Mouse (Mus musculus) forebrain, embryonic 15.5 days (tissue): ENCODE measurements around the gene Sipa1l3. TPM values are rescaled to one million over a fixed set of nuclear protein-coding genes. Genes with fewer than 3 reads are reported as not detected.

Source experiments
- ATAC-seq: fragments of 200-750 bp; cut with Nextera tagmentation; replicated peaks from 2 replicates; pipeline ENCODE4 v1.8.0; 2017; ENCODE audit warnings: mild to moderate bottlenecking, moderate TSS enrichment, moderate library complexity
- H3K27ac ChIP-seq: fragments of 300-500 bp; sonication (generic); replicated peaks from 2 replicates; pipeline ENCODE4 v1.5.1; 2015; ENCODE audit warnings: mild to moderate bottlenecking, inconsistent platforms
- H3K27me3 ChIP-seq: fragments of 300-500 bp; sonication (generic); 2 replicates; pipeline ENCODE4 v1.6.1; 2015; ENCODE audit warnings: inconsistent platforms
- H3K36me3 ChIP-seq: fragments of 300-500 bp; sonication (generic); 2 replicates; pipeline ENCODE4 v1.6.1; 2015; ENCODE audit warnings: mild to moderate bottlenecking, inconsistent platforms
- H3K4me1 ChIP-seq: fragments of 300-500 bp; sonication (generic); 2 replicates; pipeline ENCODE4 v1.6.1; 2015; ENCODE audit warnings: inconsistent platforms
- H3K4me2 ChIP-seq: fragments of 300-500 bp; sonication (generic); replicated peaks from 2 replicates; pipeline ENCODE4 v1.6.1; 2015; ENCODE audit warnings: mild to moderate bottlenecking, inconsistent platforms
- H3K4me3 ChIP-seq: fragments of 300-500 bp; sonication (generic); 2 replicates; pipeline ENCODE4 v1.5.1; 2015; ENCODE audit warnings: mild to moderate bottlenecking, inconsistent platforms
- H3K9ac ChIP-seq: fragments of 300-500 bp; sonication (generic); replicated peaks from 2 replicates; pipeline ENCODE4 v1.6.1; 2015; ENCODE audit warnings: mild to moderate bottlenecking, inconsistent platforms
- H3K9me3 ChIP-seq: fragments of 300-500 bp; sonication (generic); 2 replicates; pipeline ENCODE4 v1.6.1; 2016; ENCODE audit warnings: inconsistent platforms
- WGBS: fragments of 180-500 bp; shearing (Covaris S2); methylation state at CpG from one replicate; pipeline ENCODE4 v1.1.7; 2015; ENCODE audit warnings: mixed read lengths; 5-methylcytosine and 5-hydroxymethylcytosine counted together
- polyA plus RNA-seq: library from polyadenylated mRNA; unstranded; fragments of >200 nt; fragmentation: Nextera tagmentation; extraction: Ambion mirVana; gene quantifications from 2 replicates; pipeline ENCODE4 v1.2.1, GENCODE M21; 2015

The Sipa1l3 gene
- polyA plus RNA-seq, 1 experiment from 2014 or later = 15.0 TPM

- no peak for ATAC-seq
- Histone ChIP-seq H3K4me1 (peaks cover 42% of the 10 kb centered on the region), H3K9me3 (no peaks in the 10 kb centered on the region), H3K27ac (no peak overlapping the region), H3K4me2 (no peak overlapping the region), H3K27me3 (no peaks in the 10 kb centered on the region), H3K36me3 (no peaks in the 10 kb centered on the region), H3K4me3 (no peak overlapping the region), H3K9ac (no peak overlapping the region)
- 83% methylated on average over 10 of the region's 10 CpGs for WGBS
Observed at GRCm38 (mm10) chr7:29437072-29437471, 81.4 kb downstream of the Sipa1l3 start.

GRCm38 (mm10) chr7:29434313-29435035, 84.0 kb downstream of the Sipa1l3 start:
- Histone ChIP-seq H3K27me3 (no peaks in the 10 kb centered on the region), H3K4me1 (peaks cover 44% of the 10 kb centered on the region), H3K4me3 (no peak overlapping the region), H3K36me3 (no peaks in the 10 kb centered on the region), H3K9me3 (no peaks in the 10 kb centered on the region), H3K9ac (no peak overlapping the region), H3K4me2 (no peak overlapping the region), H3K27ac (no peak overlapping the region)
- ATAC-seq = no peak
- WGBS = 73% methylated on average over 9 of the region's 9 CpGs

- Histone ChIP-seq H3K36me3 (no peaks in the 10 kb centered on the region), H3K9me3 (no peaks in the 10 kb centered on the region), H3K9ac (no peak overlapping the region), H3K27me3 (no peaks in the 10 kb centered on the region), H3K4me2 (no peak overlapping the region), H3K4me3 (no peak overlapping the region), H3K4me1 (peaks cover 43% of the 10 kb centered on the region), H3K27ac (no peak overlapping the region)
- 73% methylated on average over 10 of the region's 10 CpGs for WGBS
- no peak for ATAC-seq
Observed at GRCm38 (mm10) chr7:29433725-29434124, 84.7 kb downstream of the Sipa1l3 start.

DNA sequence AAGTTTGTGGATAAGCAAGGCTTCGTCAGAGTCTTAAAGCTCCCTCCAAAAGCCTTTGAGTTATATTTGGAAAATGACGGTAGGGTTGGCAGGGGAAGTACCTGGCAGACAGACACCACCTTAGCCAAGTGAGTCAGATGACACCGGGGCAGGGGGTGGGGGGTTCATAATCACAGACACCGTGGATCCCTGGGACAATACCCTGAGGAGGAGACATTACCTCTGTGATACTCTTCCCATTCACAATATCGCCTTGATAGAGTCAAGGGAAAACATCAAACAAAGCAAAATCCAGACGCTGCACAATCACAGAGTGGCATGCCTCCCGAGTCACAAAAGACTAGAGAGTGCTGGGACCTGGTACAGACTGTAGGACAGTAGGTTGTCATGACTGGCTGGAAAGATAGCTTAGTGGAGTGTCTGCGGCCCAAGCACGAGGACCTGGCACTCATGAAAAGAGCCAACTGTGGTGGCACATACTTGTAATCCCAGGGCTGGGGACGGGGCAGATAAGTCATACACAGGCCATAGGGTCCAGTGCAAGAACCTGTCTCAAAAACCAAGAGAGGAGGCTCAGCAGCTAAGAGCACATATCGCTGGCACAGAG, 85.4 kb downstream of the Sipa1l3 start:
- Histone ChIP-seq H3K9ac (no peak overlapping the region), H3K27ac (peak overlapping the region; percentile 35; the same call in 1 of the 2 replicates), H3K9me3 (no peaks in the 10 kb centered on the region), H3K27me3 (no peaks in the 10 kb centered on the region), H3K4me1 (peaks cover 40% of the 10 kb centered on the region), H3K4me3 (no peak overlapping the region), H3K4me2 (no peak overlapping the region), H3K36me3 (no peaks in the 10 kb centered on the region)
- ATAC-seq = no peak
- WGBS = 43% methylated on average over 11 of the region's 11 CpGs

- Histone ChIP-seq H3K27ac (peak overlapping the region; percentile 35; the same call in 1 of the 2 replicates), H3K9ac (no peak overlapping the region), H3K4me2 (no peak overlapping the region), H3K4me3 (no peak overlapping the region), H3K4me1 (peaks cover 40% of the 10 kb centered on the region), H3K9me3 (no peaks in the 10 kb centered on the region), H3K27me3 (no peaks in the 10 kb centered on the region), H3K36me3 (no peaks in the 10 kb centered on the region)
- 19% methylated on average over 15 of the region's 15 CpGs for WGBS
- ATAC-seq = peak; percentile 36; the same call in 1 of the 2 replicates
Observed at GRCm38 (mm10) chr7:29432180-29432946, 86.1 kb downstream of the Sipa1l3 start.

- no peak overlapping the region; the same call in 1 of the 2 replicates for H3K9ac ChIP-seq
- no peak for ATAC-seq
- H3K4me1 ChIP-seq = peaks cover 43% of the 10 kb centered on the region
- H3K4me2 ChIP-seq = no peak overlapping the region
- no peak overlapping the region for H3K27ac ChIP-seq
- H3K27me3 ChIP-seq = no peaks in the 10 kb centered on the region
- WGBS = 18% methylated on average over 6 of the region's 6 CpGs
- no peak overlapping the region for H3K4me3 ChIP-seq
- no peaks in the 10 kb centered on the region for H3K9me3 ChIP-seq
- no peaks in the 10 kb centered on the region for H3K36me3 ChIP-seq
Observed at GRCm38 (mm10) chr7:29430739-29431211, 87.7 kb downstream of the Sipa1l3 start.

- H3K4me2 ChIP-seq = no peak overlapping the region
- H3K4me3 ChIP-seq = no peak overlapping the region
- no peak overlapping the region for H3K27ac ChIP-seq
- H3K9ac ChIP-seq = no peak overlapping the region
- peaks cover 38% of the 10 kb centered on the region for H3K4me1 ChIP-seq
- no peaks in the 10 kb centered on the region for H3K27me3 ChIP-seq
- H3K9me3 ChIP-seq = no peaks in the 10 kb centered on the region
- no peaks in the 10 kb centered on the region for H3K36me3 ChIP-seq
- WGBS = 90% methylated on average over 8 of the region's 8 CpGs
- ATAC-seq = no peak
Observed at GRCm38 (mm10) chr7:29426056-29426455, 92.4 kb downstream of the Sipa1l3 start.

GRCm38 (mm10) chr7:29425413-29425827, 93.0 kb downstream of the Sipa1l3 start:
- peaks cover 36% of the 10 kb centered on the region for H3K4me1 ChIP-seq
- ATAC-seq = peak; percentile 59
- H3K4me3 ChIP-seq = no peak overlapping the region
- H3K4me2 ChIP-seq = no peak overlapping the region
- no peaks in the 10 kb centered on the region for H3K36me3 ChIP-seq
- WGBS = 62% methylated on average over 7 of the region's 7 CpGs
- H3K9me3 ChIP-seq = no peaks in the 10 kb centered on the region
- no peak overlapping the region for H3K9ac ChIP-seq
- H3K27me3 ChIP-seq = no peaks in the 10 kb centered on the region
- H3K27ac ChIP-seq = peak overlapping the region; percentile 19; the same call in 1 of the 2 replicates

GRCm38 (mm10) chr7:29424690-29425089, 93.8 kb downstream of the Sipa1l3 start:
- Histone ChIP-seq H3K27me3 (no peaks in the 10 kb centered on the region), H3K4me1 (peaks cover 36% of the 10 kb centered on the region), H3K4me3 (no peak overlapping the region), H3K27ac (peak overlapping the region; percentile 19; the same call in 1 of the 2 replicates), H3K36me3 (no peaks in the 10 kb centered on the region), H3K9ac (no peak overlapping the region), H3K4me2 (no peak overlapping the region), H3K9me3 (no peaks in the 10 kb centered on the region)
- ATAC-seq = no peak
- 39% methylated on average over 5 of the region's 5 CpGs for WGBS

GRCm38 (mm10) chr7:29421909-29422244, 96.6 kb downstream of the Sipa1l3 start:
- H3K9me3 ChIP-seq = no peaks in the 10 kb centered on the region
- H3K27me3 ChIP-seq = no peaks in the 10 kb centered on the region
- H3K36me3 ChIP-seq = no peaks in the 10 kb centered on the region
- ATAC-seq = peak; percentile 23; the same call in 1 of the 2 replicates
- H3K27ac ChIP-seq = peak overlapping the region; percentile 57
- H3K4me3 ChIP-seq = no peak overlapping the region
- peaks cover 46% of the 10 kb centered on the region for H3K4me1 ChIP-seq
- 29% methylated on average over 3 of the region's 3 CpGs for WGBS
- H3K4me2 ChIP-seq = no peak overlapping the region
- no peak overlapping the region for H3K9ac ChIP-seq

- Histone ChIP-seq H3K4me1 (peaks cover 47% of the 10 kb centered on the region), H3K27me3 (no peaks in the 10 kb centered on the region), H3K4me2 (no peak overlapping the region), H3K27ac (peak overlapping the region; percentile 57), H3K9me3 (no peaks in the 10 kb centered on the region), H3K9ac (no peak overlapping the region), H3K4me3 (no peak overlapping the region), H3K36me3 (no peaks in the 10 kb centered on the region)
- ATAC-seq = 0 out of 2 replicates have a peak, but pooled peaks have one; percentile 5
- WGBS = 34% methylated on average over 12 of the region's 12 CpGs
Observed at GRCm38 (mm10) chr7:29421240-29421908, 97.1 kb downstream of the Sipa1l3 start.
